Mouse (Mus musculus): Measurements from ENCODE around the gene Plekha4.
A peak's percentile ranks its signal among the peaks of the same experiment; 100 is the strongest.

DNA sequence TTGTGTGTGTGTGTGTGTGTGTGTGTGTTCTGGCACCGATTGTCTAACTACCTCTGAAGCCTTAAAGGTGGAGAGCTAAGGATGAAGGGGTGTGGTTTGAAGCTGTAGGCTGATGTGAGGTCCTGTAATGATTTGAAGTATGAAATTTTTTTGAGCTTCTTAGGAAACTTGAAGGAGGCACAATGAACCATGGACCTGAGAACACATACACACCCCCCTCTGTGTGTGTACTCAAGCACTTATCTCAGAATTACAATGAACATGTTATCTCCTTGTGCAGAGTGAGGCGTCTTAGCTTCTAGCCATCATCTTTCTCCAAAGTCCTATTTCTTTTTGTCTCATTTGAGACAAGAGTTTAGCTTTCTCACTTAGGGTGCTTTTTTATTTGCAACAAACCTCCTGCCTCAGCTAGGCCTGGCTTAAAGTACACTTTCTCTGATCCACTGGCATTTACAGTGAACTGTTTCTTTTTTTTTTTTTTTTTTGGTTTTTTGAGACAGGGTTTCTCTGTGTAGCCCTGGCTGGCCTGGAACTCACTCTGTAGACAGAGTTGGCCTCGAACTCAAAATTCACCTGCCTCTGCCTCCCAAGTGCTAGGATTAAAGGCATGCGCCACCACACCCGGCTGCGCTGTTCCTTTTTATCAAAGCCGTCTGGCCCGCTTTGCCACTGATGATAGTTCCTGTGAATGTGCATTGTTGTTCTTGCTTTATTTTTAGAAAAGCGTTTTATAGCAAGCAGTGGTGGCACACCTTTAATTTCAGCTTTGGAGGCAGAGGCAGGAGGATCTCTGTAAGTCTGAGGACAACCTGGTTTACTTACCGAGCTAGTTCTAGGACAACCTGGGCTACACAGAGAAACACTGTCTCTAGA, 42.7 kb downstream of the Plekha4 start:
- TF ChIP-seq CTCF (conservative IDR thresholded peaks at IDR 0.05; ENCODE audit: low read length): no peak
- TF ChIP-seq NANOG (IDR thresholded peaks at IDR 0.05; ENCODE audit: borderline replicate concordance, low read length): peak; percentile 32; the same call in 1 of the 2 replicates
- no peak for TF ChIP-seq POU5F1 (IDR thresholded peaks at IDR 0.05; ENCODE audit: borderline replicate concordance, low read length)

Data from E14TG2a.4 (cell line).